Mouse (Mus musculus): ENCODE measurements around the gene Snapc5.

GRCm38 (mm10) chr9:64219305-64219704 is 40.2 kb downstream of the Snapc5 start:
- no peak for TF ChIP-seq CTCF (IDR thresholded peaks at IDR 0.05; ENCODE audit: low read depth, low read length)
- no peak for TF ChIP-seq POLR2A (IDR thresholded peaks at IDR 0.05; ENCODE audit: insufficient read depth, low read length)
